Mouse (Mus musculus) kidney, postnatal 14 days (tissue): ENCODE measurements around the gene Dstn.
A peak's percentile ranks its signal among the peaks of the same experiment; 100 is the strongest.

Source experiments
- DNase-seq: peaks from one replicate; pipeline ENCODE4 v3.0.0; 2022; ENCODE audit warnings: mixed read lengths

Dstn gene

DNA sequence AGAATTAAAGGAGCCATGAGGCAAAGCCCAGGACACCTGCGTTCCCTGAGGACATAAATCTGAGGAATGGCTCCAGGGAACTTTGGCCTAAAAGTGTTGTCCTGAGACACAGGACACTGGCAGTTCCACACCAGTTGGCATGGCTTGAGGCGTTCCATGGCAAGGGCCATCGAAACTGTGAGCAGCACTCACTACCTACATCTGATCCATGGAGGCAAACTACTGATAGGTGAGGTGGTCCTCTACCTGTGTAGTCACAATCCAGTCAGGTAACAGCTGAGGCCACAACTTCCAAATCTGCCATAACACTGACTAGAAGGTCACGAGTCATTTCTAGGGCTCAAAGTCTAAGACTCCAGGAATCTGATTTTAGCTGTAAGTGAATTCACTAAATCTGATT is 40.6 kb downstream of the Dstn start:
- DNase-seq, result no peak

DNA sequence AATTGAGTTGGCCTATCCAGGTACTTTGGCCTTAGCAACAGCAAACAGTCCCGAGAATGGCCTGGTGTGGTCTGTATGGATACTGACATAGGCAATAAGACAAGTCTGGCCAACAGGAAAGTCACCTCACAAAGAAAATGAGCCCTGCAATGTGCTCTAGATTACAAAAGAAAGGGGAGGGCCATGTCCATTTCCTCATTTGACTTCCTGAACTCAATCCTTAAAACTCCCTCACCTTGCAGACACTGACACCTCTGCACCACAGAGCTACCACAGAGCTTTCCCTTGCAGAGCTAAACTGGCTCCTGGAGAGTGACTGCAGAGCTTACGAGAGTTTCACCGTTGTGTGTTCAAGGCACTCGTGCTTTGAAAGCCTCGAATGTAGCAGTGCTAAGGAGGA is 47.1 kb downstream of the Dstn start:
- DNase-seq, result no peak

DNA sequence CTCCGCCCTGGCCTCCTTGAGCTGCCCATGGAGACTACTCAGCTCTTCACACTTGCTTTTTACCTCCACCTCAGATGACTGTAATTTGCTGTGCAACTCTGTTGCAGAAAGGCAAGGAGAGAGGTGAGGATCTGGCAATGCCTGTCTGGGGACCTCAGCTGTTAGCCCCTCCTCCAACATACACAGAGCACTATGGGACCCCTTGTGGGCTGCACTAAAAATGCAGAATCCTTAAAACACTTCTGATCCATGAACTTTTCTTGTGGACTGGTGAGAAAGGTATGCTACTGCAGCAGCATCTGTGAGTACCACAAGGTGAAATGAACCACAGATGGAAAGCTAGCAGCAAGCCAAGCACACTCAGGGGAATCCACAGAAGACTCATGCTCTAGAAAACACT is 48.2 kb downstream of the Dstn start:
- no peak for DNase-seq

DNA sequence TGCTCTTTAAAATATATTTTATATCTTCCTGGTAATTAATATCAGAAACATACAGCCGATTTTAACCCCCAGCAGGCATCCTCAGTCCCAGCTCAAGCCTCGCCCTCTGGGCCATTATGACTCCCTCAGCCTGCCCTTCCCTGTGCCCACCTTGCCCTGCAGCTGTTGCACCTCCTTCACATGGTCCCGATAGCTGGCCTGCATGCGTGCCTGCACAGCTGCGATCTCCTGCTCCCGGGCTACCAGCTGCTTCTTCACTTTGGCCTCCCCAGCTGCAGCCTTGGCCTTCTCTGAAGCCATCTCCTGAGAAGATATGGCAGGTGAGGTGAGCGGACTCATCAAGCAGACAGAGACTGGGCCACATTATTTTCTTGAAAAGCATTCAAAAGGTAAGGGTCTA is 54.1 kb downstream of the Dstn start:
- no peak for DNase-seq

DNA sequence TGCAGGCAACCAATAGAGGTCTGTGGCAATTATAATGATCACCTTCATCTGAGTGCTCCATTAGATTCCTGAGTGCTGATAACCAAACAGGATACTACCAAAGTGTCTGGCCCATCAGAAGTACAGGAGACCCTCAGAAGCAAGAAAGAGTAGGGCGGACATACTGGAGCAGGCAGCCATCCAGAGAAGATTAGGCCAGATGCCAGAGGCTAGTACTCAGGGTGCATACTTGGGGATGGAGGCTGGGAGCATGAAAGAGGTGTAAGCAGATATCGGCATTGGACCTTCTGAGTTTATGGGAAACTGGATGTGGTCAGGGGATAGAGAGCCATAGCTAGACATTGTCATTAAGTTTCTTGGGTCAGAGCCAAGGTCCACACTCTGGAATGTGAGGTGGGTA is 55.7 kb downstream of the Dstn start:
- DNase-seq, result no peak

DNA sequence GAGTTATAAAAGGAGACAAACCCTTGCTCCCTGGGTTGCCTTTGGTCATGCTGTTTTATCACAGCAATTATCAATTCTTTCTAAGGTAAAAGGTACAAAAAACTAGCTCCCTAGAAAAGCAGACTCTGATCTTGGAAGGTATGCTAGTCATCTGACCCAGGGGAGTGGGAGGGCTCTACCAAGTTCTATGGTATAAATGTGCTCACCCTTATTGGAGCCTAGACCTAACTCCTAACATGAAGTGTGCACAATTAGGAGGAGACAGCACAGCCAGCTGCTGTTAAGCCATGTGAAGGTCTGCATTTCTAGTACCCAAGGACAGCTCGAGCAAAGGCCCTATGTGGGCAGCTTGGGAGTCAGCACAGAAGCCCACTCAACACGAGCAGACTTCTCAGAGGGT is 56.8 kb downstream of the Dstn start:
- DNase-seq, result no peak

DNA sequence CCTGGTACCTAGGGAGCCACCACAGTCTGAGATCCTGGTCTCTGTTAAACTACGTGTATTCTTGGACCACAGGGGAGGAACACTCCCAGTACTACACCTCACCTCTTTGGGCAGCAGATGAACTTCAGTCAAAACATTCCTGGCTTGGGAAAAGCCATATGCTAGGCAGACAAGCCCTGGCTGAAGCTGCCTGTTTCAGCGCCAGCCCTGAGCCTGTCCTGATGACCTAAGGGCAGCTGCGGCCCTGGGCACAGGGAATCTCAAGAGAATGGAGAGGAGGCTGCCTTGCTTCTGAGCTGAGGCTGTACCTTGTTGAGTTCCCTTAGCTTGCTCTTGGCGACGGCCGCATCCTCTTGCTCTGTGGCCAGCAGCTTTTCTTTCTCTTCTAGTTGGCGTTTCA is 58.0 kb downstream of the Dstn start:
- DNase-seq, result no peak

DNA sequence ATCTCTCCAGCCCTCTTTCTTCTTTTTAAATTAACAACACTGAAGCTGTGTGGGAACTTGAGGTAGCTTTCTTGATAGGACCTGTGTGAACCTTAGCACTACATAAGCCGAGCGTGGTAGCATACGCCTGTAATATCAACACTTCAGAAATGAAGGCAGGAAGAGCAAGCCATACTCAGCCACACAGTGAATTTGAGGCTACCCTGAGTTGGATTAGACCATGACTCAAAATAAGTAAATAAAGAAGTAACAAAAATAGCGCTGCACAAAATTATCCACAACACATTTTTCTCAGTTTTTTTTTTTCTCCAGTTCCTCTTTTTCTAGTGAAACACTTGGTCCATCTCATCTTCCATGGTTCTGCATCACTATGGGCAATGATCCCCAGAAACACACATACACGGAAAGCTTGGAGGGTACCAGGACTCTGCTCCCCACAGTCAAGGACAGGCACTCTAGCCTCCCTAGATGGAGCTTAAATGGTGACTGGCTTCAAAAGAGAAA is 60.1 kb downstream of the Dstn start:
- DNase-seq, result no peak

DNA sequence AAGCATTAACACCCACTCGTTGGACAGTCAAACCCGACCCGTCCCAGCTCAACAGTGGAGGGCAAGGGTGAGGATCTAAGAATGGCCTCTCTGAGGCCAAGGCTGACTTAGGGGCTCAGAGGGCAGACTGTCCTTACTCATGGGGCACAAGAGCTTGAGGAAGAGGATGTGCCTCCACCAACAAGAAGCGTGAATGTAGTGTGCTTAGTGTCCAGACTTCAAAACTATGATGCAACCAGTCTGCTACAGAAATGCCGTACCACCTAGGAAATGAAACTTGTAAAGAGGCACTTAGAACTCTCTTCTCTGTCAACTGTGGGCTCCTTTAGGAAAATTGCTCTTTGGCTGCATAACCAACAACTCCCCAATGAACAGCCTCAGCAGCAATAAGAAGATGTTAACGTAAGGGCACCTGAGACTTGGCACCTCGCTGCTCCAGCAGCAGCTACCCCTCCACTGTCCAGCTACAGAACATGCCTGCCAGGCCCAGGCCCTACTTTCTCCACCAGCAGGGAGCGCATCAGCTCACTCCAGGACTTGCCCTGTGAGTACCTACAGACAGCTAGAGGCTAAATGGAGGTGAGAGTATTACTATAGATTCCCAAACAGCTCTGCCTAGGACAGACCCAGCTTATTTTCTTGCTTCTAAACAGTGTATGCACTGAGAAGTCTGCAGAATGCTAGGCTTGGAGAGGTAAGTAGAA is 63.5 kb downstream of the Dstn start:
- no peak for DNase-seq

DNA sequence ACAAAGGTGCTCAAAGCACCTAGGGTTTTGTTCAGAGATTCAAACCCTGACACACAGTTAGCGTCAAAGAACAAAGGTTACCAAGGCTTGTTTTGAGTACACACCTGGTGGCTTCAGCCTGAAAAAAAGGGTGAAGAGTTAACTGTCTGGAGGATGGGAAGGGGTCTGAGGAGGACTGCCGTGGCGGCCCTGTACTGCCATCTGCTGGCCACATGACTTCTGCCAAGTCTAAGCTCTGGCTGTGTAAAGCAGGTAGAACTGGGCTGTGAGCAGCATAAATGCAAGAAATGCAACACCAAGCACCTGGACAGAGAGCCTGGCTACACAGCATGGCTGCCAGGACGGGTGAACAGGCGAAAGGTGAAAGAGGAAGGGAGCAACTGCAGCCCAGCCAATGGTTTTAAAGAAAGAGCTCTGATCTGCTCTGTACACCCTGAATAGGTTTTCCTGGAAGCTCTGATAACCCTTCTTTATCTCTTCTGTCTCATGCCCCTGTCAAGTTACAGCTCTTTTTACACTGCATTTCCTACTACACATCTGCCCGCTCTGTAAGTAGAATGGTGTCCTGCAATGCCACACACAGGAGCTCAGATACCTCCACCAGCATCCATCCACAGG is 65.8 kb downstream of the Dstn start:
- peak; percentile 77 for DNase-seq

DNA sequence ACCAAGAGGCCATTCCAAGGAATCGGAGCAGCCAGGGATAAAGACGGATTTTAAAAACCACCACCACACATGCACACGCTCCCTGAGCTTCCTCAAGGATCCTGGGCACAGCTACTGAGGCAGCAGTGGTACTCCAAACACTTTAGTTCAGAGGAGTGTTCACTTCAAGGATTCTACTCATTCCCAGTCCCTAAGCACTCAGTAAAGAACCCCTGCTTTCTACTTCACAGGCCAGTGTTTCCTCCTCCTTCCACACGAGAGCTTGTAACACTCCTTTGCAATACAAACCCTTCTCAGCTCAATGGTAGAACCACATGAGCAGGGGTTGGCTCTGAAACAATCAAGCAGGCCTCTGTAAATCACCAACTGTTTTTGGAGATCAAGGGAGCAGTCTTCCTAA is 67.0 kb downstream of the Dstn start:
- DNase-seq, result no peak

DNA sequence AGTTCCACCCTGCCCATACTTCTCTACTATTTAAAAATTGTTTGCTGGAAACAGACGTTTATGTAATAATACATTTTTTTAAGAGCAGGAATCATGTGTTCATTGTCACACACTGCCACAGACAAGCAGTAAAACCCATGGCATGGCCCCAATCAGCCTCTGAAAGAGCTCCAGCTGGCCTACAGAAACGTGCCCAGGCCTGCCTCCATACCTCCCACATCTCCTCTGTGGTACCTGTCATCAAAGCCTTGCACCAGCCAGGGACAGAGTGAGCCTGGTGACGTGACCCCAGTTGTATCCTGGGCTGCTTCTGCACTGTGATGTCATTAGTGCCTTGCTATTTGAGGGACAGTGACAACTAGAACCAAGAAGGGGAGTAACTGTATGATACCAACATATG is 67.8 kb downstream of the Dstn start:
- no peak for DNase-seq

DNA sequence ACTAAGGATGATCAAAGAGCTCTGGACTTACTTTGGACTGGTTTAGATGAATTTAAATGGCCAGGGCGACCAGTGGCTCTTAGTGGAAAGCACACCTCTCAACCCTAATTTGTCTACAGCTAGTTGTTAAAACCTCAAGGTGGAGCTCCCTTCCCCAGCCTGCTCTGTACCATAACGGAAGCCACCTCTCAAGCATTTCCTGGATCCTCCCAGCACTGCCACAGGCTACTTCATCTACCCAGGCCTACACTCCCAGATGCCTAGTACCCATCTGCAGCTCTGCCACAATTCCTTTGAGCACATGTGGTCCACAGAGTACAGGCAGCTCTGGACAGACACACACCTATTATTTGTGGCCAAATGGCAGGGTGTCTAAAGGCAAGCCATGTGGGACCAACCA is 68.4 kb downstream of the Dstn start:
- DNase-seq, result no peak

DNA sequence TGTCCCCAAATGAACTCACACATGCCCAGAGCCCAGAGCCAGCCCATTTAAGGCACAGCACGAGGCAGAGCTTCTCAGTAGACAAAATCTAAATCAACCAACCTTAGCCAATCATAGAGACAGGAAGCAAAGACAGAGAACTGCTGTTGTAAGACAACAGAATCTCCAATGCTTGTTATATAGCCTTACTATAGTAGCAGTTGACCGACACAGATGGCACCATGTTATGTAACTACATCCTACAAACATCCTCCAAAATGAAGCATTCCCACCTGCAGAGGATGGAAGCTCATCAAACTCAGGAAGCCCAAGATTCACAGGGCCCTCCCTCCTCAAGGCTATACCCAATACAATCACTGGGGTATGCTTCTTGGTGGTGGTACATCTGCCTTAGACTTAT is 72.4 kb downstream of the Dstn start:
- no peak for DNase-seq

DNA sequence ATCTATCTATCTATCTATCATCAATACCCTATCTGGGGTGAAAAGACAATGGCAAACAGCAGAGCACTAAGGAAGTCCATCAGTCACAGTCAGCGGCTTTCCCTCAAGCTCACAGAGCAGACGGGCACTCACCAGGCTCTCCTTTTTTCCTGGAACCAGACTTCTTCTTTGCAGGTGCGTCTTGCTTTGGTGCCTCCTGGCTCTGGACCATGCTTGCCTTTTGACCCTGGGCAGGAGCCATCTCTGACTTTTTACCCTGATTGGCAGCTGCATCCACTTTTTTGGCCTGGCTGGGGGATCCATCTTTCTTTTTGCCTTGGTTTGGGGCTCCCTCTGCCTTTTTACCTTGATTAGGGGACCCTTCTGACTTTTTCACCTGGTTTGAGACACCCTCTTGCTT is 72.9 kb downstream of the Dstn start:
- DNase-seq, result no peak

DNA sequence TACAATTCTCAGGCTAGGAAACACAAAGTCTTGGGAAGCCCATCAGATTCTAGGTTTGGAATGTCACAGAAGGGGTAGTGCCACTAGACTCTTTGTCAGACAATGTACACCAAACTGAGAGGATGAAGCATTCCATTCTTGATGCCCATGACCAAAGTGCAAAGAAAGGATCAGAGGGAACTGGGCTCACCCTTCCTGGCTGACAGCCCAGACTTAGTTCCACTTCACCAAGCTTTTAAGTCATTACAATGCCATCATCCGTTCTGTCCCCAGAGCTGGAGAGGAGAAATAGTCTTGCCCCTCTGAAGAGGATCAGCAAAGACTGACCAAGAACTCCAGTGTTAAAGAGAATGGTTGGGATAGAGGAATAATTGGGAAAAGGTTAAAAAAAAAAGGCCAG is 75.9 kb downstream of the Dstn start:
- DNase-seq, result peak; percentile 85

DNA sequence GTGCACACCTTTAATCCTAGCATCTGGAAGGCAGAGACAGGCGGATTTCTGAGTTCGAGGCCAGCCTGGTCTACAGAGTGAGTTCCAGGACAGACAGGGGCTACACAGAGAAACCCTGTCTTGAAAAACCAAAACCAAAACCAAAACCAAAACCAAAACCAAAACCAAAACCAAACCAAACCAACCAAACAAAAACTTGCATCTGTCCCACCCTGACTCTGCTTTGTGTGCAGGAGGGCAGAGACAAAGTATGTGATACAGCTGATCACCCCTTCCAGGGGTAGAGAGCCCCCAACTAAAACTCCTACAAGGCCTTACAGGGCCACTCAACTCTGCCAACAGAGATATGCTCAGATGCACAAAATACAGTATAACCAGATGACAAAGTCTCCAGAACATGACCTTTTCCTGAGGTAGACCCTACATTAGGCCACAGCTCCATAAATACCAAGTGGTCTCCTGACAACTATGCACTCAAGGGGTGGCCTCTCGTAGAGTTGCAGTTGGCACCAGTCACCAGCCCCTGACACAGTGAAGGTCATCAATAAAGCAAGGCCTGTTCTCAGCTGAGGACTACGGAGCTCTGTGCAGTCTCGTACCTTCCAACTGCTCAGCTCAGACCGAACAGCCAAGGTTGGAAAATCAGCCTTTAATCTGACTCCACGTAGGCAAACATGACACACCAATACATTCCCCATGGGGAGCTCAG is 77.0 kb downstream of the Dstn start:
- no peak for DNase-seq
